Mouse (Mus musculus): Measurements from ENCODE around the gene Xylt1.

Xylt1 gene

DNA sequence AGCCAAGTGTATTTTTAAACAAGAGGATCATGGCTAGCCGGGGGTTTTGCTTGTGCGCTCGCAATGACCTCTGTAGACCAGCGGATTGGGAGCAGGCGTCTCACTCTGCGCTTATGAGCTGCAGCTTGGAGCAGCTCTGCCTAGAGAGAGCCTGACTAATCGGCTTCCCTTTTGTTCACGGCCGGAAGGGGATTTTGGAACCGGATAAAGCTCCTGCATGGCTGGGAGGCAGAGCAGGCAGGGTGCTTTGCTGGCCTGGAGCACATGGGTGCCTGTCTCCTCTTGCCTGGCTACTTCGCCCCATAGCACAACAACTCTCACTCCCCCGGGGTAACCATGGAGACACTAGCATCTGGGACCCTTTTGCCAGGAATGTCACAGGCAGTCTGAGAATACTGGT, 172.4 kb downstream of the Xylt1 start:
- no peak for DNase-seq (ENCODE audit: extremely low read depth, low read depth, low spot score)

DNA sequence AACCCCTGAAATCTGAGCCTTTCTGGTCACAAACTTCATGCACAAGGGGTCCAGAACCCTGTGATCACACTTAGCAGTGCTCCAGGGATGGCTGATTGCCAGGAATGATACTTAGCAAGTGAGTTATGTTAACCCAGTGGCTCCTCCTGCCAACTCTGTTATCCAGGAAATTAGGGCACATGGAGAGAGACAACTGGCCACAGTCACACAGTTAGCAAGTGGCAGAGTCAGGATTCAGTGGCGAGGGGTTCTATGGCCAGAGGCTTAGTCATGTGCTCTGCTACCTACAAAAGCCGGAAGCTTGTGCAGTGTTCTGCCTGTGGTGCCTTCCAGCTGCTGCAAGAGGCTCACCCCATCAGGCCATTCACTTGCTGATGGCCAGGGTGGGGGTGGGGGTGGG, 175.0 kb downstream of the Xylt1 start:
- no peak for DNase-seq (ENCODE audit: extremely low read depth, low read depth, low spot score)

DNA sequence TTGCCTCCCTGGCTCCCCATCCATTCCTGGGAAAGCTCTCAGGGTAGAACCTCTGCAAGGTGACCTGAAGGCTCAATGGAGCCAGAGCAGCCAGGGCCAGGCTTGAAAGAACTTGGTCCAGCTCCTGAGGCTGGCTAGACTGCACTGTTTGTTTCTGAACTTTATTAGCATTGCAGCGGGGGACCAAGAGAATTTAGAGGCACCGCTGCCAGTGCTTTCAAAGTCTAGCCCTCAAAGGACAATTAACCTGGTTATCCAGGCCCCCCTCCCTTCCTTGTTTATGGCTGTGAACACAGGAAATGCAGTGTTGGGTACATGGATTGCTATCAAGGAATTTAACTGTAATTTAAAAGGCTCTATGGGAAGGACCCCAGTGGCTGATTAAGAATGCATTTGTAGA, 177.4 kb downstream of the Xylt1 start:
- DNase-seq (ENCODE audit: extremely low read depth, low read depth, low spot score): no peak

DNA sequence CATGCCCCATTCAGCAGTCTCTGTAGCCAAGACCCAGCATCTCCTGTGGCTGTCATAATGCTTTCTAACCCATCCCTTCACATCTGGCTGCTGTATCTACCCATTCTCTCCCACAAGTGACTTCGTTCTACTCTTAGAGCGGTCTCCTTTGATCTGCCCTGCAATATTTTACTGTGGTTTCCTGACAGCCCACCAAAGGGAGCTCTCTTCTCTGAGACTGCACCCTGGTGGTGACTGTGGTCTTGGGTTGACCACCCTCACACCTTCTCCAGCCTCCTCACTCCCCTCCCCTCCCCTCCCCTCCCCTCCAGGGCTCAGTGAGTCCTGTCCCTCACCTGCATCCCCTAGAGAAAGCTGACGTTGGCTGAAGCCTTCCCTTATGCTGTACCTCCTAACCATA, 178.3 kb downstream of the Xylt1 start:
- DNase-seq (ENCODE audit: extremely low read depth, low read depth, low spot score): no peak

DNA sequence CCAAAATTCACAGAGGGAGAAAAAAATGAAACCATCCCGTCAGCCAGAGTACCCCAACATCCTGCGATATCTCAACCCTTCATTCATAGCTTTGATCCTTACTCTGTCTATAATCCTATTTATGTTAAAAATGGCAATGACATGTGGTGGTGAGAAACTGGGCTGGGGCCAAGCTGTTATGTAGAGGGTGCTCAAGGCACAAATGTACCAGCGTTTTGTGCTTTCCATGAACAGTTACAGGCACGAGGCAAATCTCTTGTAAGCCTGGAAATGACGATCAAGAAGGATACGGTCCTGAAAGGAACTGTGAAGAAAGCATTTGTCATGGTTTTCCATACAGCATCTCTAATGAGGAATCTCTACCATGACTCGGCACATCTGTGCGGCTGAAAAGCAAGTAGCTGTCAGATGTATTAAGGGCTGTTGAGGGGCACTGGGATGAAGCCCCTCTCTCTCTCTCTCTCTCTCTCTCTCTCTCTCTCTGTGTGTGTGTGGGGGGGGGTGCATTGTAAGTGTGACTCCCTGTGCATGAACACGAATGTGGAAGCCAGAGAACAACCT, 183.2 kb downstream of the Xylt1 start:
- DNase-seq (ENCODE audit: extremely low read depth, low read depth, low spot score): no peak

DNA sequence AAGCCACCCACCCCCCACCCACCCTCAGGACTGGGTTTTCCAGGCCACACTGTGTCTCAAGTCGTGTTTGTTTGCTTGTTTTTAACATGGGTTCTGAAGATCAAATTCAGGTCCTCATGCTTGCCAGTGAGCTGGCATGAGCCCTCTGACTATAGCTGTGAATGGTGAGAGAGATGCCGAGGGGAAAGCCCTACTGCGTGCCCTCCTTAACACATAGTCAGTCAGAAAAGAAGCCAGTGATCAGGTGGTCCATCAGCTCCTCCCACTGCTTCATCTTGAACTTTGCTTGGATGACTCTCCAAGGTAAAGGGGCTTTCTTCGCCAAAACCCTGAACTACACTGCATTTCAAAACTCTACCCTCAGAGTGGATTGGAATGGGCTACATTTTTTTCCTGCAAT, 183.8 kb downstream of the Xylt1 start:
- no peak for DNase-seq (ENCODE audit: extremely low read depth, low read depth, low spot score)

DNA sequence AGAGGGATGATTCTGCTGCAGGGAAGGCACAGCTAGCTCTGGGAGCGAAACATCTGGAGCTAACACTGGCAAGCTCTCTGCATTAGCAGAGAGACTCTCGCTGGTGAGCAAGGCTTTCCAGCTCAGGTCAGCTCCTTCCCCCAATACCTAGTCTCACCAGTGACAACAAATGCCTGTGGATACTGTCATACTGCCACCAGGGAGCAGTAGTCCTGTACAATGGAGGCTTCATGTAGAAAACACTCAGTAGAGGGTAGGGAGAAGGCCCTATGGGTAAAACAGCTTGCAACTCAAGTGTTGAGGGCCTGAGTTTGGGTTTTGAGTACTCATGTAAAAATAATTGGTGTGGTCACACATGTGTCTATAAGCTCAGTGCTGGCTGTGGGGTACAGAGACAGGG, 185.3 kb downstream of the Xylt1 start:
- no peak for DNase-seq (ENCODE audit: extremely low read depth, low read depth, low spot score)

DNA sequence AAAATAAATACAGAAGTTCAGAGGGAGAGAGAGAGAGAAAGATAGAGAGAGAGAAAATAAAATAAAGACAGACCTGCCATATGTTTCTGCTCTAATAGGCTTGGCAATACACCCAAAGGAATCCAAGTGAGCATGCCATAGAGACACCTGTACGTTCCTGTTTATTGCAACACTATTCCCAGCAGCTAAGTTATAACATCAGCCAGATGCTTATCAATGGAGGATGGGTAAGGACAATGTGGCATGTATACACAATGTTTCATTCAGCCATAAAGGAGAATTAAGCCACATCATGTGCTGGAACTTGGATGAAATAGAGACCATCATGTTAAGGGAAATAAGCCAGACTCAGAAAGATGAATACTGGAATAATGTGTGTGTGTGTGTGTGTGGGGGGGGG, 186.1 kb downstream of the Xylt1 start:
- DNase-seq (ENCODE audit: extremely low read depth, low read depth, low spot score): peak; percentile 68

DNA sequence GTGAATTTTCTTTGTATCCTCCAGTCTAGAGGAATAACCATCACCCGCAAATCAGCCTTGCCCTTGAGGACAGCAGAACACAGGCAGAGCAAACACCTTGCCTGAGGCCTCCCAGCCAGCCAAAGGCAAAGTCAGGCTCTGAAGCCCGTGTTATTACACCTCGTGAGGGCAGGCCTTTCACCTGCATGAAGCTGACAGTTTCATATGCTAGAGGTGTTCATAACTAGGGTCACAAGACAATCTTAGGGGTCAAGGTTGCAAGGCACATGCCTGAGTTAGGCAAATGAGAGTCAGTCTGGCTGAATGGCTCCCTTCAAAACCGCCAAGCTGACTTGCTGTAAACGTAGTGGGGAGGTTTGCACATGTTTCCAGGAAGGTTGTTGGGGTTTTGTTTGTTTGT, 186.5 kb downstream of the Xylt1 start:
- no peak for DNase-seq (ENCODE audit: extremely low read depth, low read depth, low spot score)

DNA sequence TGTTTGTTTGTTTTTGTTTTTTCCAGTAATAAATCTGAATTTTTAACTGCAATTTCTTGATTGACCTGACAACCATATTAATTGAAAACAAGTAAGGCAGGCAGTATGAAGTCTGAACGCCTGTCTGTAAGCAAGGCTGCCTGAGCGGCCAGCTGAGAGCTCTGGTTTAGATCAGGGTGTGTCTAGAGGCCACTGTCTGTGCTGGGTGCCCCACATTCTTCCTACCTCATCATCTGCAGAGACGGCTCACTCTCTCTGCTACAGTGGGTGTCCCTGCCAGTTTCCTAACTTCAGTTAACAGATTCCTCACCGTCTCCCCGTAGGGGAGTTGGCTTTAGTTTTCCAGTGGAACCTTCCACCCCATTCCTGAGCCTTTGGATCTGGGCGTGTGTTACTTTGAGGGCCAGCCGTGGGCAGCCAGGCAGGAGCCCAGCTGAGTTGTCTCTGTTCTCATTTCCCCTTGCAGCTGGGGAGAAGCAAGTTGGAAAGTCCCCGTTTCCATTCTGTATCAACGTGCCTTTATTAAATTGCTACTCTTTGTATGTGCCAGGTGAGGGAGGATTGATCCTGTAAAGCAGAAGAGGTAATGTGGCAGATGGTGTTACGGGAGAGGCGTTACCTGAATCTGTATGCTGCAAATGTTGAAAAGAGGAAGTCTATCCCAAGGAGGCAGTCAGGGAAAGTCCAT, 187.0 kb downstream of the Xylt1 start:
- no peak for DNase-seq (ENCODE audit: extremely low read depth, low read depth, low spot score)

DNA sequence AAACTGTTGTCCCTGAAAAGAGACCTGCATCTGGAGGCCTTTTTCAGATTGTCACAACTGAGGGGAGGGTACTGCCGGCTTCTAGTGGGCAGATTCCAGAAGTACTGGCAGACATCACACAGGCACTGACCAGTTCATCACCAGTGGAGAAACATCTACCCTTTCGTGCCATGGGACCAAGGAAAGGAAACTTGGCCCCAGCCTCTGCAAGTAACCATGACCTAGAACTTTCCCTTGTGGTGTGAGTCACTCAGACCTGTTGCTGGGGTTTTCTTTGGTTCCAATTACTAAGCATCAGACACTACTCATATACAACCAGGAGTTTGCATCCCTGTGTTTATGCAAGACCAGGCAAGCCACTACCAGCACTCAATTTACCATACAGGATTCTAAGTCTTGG, 190.4 kb downstream of the Xylt1 start:
- DNase-seq (ENCODE audit: extremely low read depth, low read depth, low spot score): no peak

DNA sequence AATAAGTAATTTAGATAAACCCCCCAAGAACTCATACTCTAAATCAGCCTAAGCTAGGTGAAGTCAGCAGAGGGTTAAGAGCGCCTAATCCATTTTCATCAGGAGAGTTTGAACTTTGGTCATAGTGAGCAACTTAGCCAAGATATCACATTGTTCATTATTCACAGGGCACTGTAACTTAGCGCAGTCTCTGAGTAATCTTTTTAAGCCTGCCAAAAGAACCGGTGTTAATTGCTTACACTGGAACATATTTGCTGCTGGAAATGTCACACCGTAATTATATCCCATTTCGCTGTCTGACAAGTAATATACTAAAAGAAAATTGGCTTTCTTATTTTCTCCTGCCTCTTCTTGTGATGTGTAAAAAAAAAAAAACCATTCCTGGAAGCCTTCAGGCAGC, 190.9 kb downstream of the Xylt1 start:
- peak; percentile 58 for DNase-seq (ENCODE audit: extremely low read depth, low read depth, low spot score)

DNA sequence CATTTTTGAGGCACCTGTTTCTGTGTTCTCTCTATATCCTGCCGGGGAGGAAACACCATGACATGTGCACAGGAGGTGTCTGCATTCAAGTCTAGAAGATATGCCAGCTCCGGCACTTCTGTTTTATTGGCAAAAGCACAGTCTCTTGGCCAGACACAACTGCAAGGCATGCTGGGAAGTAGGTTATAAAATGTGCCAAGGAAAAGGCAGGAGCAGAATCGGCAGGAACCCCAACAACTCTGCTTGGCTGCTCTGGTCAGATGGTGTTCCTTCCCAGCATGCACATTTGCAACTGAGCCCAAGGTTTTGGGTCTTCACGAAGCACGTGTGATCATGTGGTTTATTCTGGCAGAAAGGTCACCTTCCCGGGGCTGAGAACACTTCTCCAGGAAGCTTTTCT, 192.4 kb downstream of the Xylt1 start:
- no peak for DNase-seq (ENCODE audit: extremely low read depth, low read depth, low spot score)

DNA sequence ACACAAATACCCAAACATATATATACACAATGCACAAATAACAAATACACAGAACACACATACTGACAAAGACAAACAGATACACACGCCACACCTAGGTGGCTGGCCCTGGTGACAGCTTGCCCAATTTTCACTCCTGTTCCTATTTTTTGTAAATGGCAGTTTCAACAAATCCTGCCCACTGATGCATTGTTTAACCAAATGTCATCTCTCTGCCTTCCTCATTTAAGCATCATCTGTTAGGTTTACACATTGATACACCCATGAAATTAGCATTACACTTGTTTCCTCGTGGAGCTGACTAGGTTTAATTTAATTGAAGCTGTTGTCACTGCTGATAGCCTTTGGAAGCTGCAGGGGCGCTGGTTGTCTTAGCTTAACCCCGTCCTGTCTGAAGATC, 194.6 kb downstream of the Xylt1 start:
- DNase-seq (ENCODE audit: extremely low read depth, low read depth, low spot score): no peak

DNA sequence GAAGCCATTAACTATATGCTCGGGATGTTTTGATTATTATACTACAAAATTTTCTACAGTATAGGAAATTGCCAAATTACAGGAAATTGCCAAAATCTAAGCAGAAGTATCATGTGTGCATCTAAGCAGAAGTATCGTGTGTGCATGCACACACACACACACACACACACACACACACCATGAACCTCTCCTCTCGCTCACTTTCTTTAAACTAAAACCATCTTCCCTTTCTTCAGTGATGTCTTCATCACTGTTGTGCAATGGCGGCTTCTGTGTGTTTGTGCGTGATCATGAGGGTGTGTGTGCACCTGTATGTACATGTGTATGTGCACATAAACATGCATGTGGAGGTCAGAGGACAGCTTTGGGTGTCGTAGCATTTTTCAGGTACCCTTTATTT, 196.3 kb downstream of the Xylt1 start:
- DNase-seq (ENCODE audit: extremely low read depth, low read depth, low spot score): no peak

DNA sequence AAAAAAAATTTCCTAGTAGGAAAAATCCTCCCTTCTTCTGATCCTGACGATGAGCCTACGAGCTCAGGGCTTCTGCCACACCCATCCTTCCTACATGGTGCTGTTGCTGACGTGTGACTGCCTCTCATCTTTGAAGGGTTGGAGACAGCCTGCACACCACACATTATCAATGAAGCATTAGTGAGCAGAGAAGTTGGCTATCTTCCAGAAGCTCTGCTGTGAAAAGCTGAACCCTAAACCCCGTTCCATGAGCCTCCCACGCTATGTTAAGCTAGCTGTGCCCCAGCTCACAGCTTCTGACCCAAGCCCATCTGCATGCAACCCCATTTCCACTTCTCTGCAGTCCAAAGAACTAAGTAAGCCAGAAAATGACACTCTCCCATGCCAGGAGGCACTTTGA, 204.4 kb downstream of the Xylt1 start:
- no peak for DNase-seq (ENCODE audit: extremely low read depth, low read depth, low spot score)

DNA sequence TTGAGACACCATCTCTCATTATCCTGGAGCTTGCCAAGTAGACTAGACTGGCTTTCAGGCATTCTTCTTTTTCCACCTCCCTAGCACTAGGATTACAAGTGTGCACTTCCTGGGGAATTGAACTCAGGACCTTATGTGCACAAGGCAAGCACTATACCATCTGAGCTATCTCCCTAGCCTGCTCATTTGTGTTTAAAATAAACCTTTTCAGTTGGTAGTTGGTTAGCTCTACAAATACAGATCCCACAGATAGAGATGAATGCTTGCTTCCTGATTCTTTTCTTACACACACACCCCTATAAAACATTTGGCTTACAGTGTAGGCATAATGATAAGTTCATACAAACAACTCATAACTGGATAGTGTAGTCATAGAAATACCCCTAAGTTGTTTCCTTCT, 206.0 kb downstream of the Xylt1 start:
- no peak for DNase-seq (ENCODE audit: extremely low read depth, low read depth, low spot score)

DNA sequence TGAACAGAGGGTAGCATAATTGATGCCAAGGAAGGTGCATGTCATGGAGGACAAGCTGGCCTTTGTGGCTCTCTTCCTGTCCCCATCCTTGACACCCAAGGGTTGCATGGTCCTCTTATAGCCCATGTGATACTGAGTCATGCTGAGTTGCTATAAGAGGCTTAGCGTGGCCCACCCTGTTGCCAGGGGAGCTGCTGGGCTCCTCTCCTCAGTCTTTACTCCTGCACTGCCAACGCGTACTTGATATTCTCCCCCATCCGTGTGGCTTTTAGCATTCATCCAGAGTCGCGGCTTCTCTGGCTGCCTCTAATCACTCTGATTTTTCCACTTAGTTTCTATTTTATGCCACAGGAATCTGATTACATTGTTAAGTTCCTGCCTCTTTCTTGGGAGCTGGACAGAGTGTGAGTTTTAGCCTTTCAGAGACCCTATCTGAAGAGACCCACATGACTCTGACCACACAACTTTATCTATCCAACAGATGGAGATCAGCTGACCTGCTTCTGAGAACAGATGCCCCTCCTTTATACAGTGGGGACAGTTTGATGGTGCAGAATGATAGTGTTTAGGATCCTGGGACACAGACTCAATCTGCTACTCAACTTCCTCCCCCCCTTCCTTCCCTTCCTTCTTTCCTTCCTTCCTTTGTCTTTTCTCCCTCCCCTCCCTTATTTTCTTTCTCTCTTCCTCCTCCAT, 206.6 kb downstream of the Xylt1 start:
- no peak for DNase-seq (ENCODE audit: extremely low read depth, low read depth, low spot score)

DNA sequence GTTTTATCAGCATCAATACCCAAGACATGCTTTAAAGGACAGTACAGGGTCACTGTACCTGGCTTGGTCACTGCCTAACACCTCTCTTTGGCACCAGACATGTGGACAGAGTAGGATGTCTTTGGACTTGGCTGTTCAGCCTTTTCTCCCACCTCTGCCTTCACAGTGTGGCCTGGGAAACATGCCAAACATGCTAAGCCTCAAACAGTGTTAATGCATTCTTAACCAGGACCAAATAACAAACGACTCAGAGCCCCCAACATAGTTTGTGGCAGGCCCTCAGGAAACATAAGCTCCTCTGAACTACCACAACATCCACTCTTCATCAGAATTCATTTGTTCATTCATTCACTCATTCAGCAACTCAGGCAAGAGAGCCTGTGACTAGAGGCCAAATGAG, 207.6 kb downstream of the Xylt1 start:
- DNase-seq (ENCODE audit: extremely low read depth, low read depth, low spot score): no peak

DNA sequence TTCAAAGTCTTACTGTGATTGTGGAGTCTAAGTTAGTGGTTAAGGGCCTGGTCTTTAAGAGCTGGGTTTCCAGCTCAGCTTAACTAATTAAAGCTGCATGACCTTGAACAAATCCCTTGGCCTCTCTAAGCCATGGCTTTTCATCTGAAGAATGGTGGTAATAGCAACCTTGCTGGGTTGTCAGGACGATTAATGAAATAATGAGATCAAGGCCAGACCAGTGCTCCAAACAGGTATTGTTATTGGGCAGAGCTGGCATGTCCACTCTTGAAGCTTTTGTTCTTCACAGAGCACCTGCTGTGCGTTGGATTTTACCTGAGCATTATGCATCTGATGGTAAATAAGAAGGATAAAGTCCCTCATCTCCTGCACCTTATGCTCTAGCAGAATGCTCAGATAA, 208.6 kb downstream of the Xylt1 start:
- no peak for DNase-seq (ENCODE audit: extremely low read depth, low read depth, low spot score)

DNA sequence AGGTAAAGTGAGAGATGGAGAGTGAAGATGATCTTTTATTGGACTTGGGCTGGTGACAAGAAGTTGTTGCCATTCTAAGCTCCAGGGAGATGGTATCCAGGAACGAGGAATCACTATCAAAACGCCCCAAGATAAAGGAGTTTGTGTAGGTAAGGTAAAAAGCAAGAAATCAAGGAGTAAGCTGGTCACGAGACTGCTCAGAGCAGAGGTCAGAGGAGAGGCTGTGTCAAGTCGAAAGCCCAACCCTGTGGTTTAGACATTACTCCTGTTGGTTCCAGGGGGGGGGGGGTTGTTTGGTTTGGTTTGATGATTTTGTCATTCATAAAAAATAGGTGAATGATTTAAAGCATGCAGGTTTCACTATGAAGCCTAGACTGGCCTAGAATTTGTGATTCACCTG, 209.0 kb downstream of the Xylt1 start:
- DNase-seq (ENCODE audit: extremely low read depth, low read depth, low spot score): no peak

DNA sequence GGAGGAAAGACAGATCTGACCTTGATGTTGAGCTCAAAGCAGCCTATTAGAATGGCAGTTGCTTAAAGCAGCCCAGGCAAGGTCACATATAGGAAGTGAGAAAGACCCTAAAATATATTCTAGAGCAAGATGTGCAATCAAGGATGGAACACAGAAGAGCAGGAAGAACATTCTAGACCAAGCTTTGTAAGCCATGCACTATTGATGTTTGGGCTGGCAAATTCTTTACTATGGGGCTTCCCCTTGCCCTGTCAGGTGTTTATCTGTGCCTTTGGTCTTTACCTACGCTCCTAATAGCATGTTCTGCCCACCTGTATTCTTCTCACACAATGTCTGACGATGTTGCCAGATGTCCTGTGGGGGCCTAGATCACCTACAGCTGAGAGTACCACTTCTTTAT, 213.4 kb downstream of the Xylt1 start:
- DNase-seq (ENCODE audit: extremely low read depth, low read depth, low spot score): no peak

Data from fat pad, adult 2 months (tissue).